Comparison of ENCODE assay signal across 9 mouse cellular contexts in the genomic region with DNA sequence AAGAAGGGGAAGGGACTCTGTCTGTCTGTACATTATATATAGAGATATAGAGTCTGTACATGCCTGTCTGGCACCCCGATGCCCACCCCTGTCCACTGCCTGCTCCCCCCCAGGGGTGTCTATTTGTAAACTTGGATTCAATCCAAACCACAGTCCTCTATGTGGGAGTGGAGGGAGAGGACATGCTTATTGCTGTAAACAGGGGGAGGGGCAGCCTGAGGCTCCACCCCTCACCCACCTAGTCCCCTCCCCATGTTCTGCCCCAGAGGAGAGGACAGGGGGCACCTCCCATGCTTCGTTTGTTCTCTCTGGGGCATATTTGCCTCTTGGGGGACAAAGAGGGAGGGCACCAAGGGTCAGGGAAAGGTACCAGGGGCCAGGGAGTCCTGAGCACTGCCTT. TPM values are rescaled to one million over a fixed set of nuclear protein-coding genes. Genes with fewer than 3 reads are reported as not detected.
A peak's percentile ranks its signal among the peaks of the same experiment; 100 is the strongest.
DNase-seq lines count a peak whose midpoint lies in the region; ATAC-seq and TF ChIP-seq lines count a peak whose summit lies in the region.
"Had no signal": no experiment of that assay in that cellular context is flagged by ENCODE, and none has a peak within 500 bp of the region (broad histone marks: within the 10 kb centered on the region; RNA-seq: fewer than 3 reads in every experiment).

No protein-coding gene starts in this region.

- H3K27me3 ChIP-seq in hindbrain, embryonic 11.5 days (ENCODE audit: control insufficient read depth, insufficient read depth, low read length) = peaks cover 29% of the 10 kb centered on the region
- peaks cover 3% of the 10 kb centered on the region; the same call in 1 of the 2 replicates for H3K27me3 ChIP-seq in hindbrain, embryonic 16.5 days (replicated peaks; ENCODE audit: control insufficient read depth, insufficient read depth, low read length)
- peaks cover 36% of the 10 kb centered on the region for H3K27me3 ChIP-seq in embryonic facial prominence, embryonic 12.5 days
- H3K27me3 ChIP-seq in intestine, embryonic 16.5 days (replicated peaks; ENCODE audit: control insufficient read depth, insufficient read depth, low read length) = peaks cover 17% of the 10 kb centered on the region; the same call in 1 of the 2 replicates
- H3K27me3 ChIP-seq in midbrain, postnatal 0 days (ENCODE audit: insufficient read depth, low read length) = no peaks in the 10 kb centered on the region
- H3K27me3 ChIP-seq: Patski had no signal

- H3K9me3 ChIP-seq in hindbrain, embryonic 11.5 days (ENCODE audit: control insufficient read depth, low read length) = no peaks in the 10 kb centered on the region
- H3K9me3 ChIP-seq in hindbrain, embryonic 16.5 days (ENCODE audit: control insufficient read depth, low read length) = no peaks in the 10 kb centered on the region
- H3K9me3 ChIP-seq in embryonic facial prominence, embryonic 12.5 days = no peaks in the 10 kb centered on the region
- H3K9me3 ChIP-seq in intestine, embryonic 16.5 days (ENCODE audit: control insufficient read depth, low read length) = peaks cover 3% of the 10 kb centered on the region; the same call in 1 of the 2 replicates
- H3K9me3 ChIP-seq in midbrain, postnatal 0 days (ENCODE audit: low read length) = no peaks in the 10 kb centered on the region

- no peak overlapping the region for H3K4me3 ChIP-seq in hindbrain, embryonic 11.5 days (ENCODE audit: low read depth, low read length)
- no peak overlapping the region for H3K4me3 ChIP-seq in hindbrain, embryonic 16.5 days (ENCODE audit: low read length)
- H3K4me3 ChIP-seq in embryonic facial prominence, embryonic 12.5 days = 0 out of 2 replicates have a peak overlapping the region, but pooled peaks have one; percentile 28
- no peak overlapping the region for H3K4me3 ChIP-seq in intestine, embryonic 16.5 days (ENCODE audit: low read length)
- H3K4me3 ChIP-seq in midbrain, postnatal 0 days (ENCODE audit: low read depth, low read length) = no peak overlapping the region

- H3K4me2 ChIP-seq in hindbrain, embryonic 11.5 days (replicated peaks; ENCODE audit: low read depth, low read length) = no peak overlapping the region
- no peak overlapping the region for H3K4me2 ChIP-seq in hindbrain, embryonic 16.5 days (ENCODE audit: low read length)
- peak overlapping the region; percentile 71 for H3K4me2 ChIP-seq in embryonic facial prominence, embryonic 12.5 days (replicated peaks)
- peak overlapping the region; percentile 69 for H3K4me2 ChIP-seq in intestine, embryonic 16.5 days (ENCODE audit: low read depth, low read length)
- peak overlapping the region; percentile 40; the same call in 1 of the 2 replicates for H3K4me2 ChIP-seq in midbrain, postnatal 0 days (ENCODE audit: low read depth, low read length, poor library complexity, severe bottlenecking)

- H3K4me1 ChIP-seq in hindbrain, embryonic 11.5 days (replicated peaks; ENCODE audit: control insufficient read depth, insufficient read depth, low read length) = peaks cover 19% of the 10 kb centered on the region
- peaks cover 42% of the 10 kb centered on the region for H3K4me1 ChIP-seq in hindbrain, embryonic 16.5 days (ENCODE audit: control insufficient read depth, insufficient read depth, low read depth, low read length)
- peaks cover 42% of the 10 kb centered on the region for H3K4me1 ChIP-seq in embryonic facial prominence, embryonic 12.5 days
- H3K4me1 ChIP-seq in intestine, embryonic 16.5 days (ENCODE audit: control insufficient read depth, insufficient read depth, low read length) = peaks cover 33% of the 10 kb centered on the region
- no peaks in the 10 kb centered on the region for H3K4me1 ChIP-seq in midbrain, postnatal 0 days (ENCODE audit: insufficient read depth, low read length)

- H3K9ac ChIP-seq in hindbrain, embryonic 11.5 days (ENCODE audit: low read depth, low read length) = peak overlapping the region; percentile 49; the same call in 1 of the 2 replicates
- H3K9ac ChIP-seq in hindbrain, embryonic 16.5 days (ENCODE audit: low read depth, low read length) = no peak overlapping the region
- peak overlapping the region; percentile 42 for H3K9ac ChIP-seq in embryonic facial prominence, embryonic 12.5 days
- H3K9ac ChIP-seq in intestine, embryonic 16.5 days (ENCODE audit: low read depth, low read length) = peak overlapping the region; percentile 49; the same call in 1 of the 2 replicates
- no peak overlapping the region for H3K9ac ChIP-seq in midbrain, postnatal 0 days (replicated peaks; ENCODE audit: low read length, poor library complexity, severe bottlenecking)

- no peak for TF ChIP-seq CTCF in midbrain, postnatal 0 days (IDR thresholded peaks at IDR 0.05)

- 51% methylated on average over 2 of the region's 2 CpGs for WGBS in hindbrain, embryonic 11.5 days
- 35% methylated on average over 2 of the region's 2 CpGs for WGBS in hindbrain, embryonic 16.5 days
- 41% methylated on average over 2 of the region's 2 CpGs for WGBS in embryonic facial prominence, embryonic 12.5 days
- WGBS in intestine, embryonic 16.5 days = 37% methylated on average over 2 of the region's 2 CpGs
- 34% methylated on average over 2 of the region's 2 CpGs for WGBS in midbrain, postnatal 0 days

- 0 out of 2 replicates have a peak, but pooled peaks have one; percentile 8 for ATAC-seq in hindbrain, embryonic 11.5 days (ENCODE audit: low FRiP score)
- ATAC-seq in hindbrain, embryonic 16.5 days = no peak
- no peak for ATAC-seq in embryonic facial prominence, embryonic 12.5 days (ENCODE audit: insufficient number of reproducible peaks, insufficient read depth, low FRiP score, low TSS enrichment)
- ATAC-seq in intestine, embryonic 16.5 days = no peak
- no peak for ATAC-seq in midbrain, postnatal 0 days (ENCODE audit: low FRiP score)
- ATAC-seq in megakaryocyte progenitor cell, adult 5-6 weeks (replicated peaks; ENCODE audit: poor library complexity) = no peak

- DNase-seq in hindbrain, embryonic 11.5 days (ENCODE audit: low spot score) = no peak
- DNase-seq in midbrain, postnatal 0 days (ENCODE audit: low spot score) = no peak
- DNase-seq in adrenal gland, postnatal 14 days = no peak
- no peak for DNase-seq in frontal cortex, postnatal 14 days (ENCODE audit: low spot score in 2 of 2)

- no peaks in the 10 kb centered on the region for H3K36me3 ChIP-seq in hindbrain, embryonic 11.5 days (ENCODE audit: control insufficient read depth, insufficient read depth, low read length)
- 0 out of 2 replicates have a peak, but pooled peaks cover 11% of the 10 kb centered on the region for H3K36me3 ChIP-seq in hindbrain, embryonic 16.5 days (ENCODE audit: control insufficient read depth, insufficient read depth, low read length)
- H3K36me3 ChIP-seq in embryonic facial prominence, embryonic 12.5 days = no peaks in the 10 kb centered on the region
- no peaks in the 10 kb centered on the region for H3K36me3 ChIP-seq in intestine, embryonic 16.5 days (ENCODE audit: control insufficient read depth, insufficient read depth, low read length)
- H3K36me3 ChIP-seq in midbrain, postnatal 0 days (ENCODE audit: insufficient read depth, low read length) = peaks cover 16% of the 10 kb centered on the region

- H3K27ac ChIP-seq in hindbrain, embryonic 11.5 days (ENCODE audit: low read depth, low read length) = no peak overlapping the region
- no peak overlapping the region for H3K27ac ChIP-seq in hindbrain, embryonic 16.5 days (ENCODE audit: low read depth, low read length)
- H3K27ac ChIP-seq in embryonic facial prominence, embryonic 12.5 days = no peak overlapping the region
- no peak overlapping the region for H3K27ac ChIP-seq in intestine, embryonic 16.5 days (ENCODE audit: low read length)
- H3K27ac ChIP-seq in midbrain, postnatal 0 days (ENCODE audit: low read depth, low read length) = no peak overlapping the region

RNA-seq across cellular contexts. Expression of a gene that starts 8.0 kb away (rescaled TPM):
- polyA plus RNA-seq in hindbrain, embryonic 11.5 days (2014; fragmentation: Nextera tagmentation; extraction: Ambion mirVana) = 13.8 TPM in 2 replicates
- polyA plus RNA-seq in hindbrain, embryonic 16.5 days (2015; fragmentation: Nextera tagmentation; extraction: Ambion mirVana) = 77.9 and 78.0 TPM in 2 replicates
- polyA plus RNA-seq in embryonic facial prominence, embryonic 12.5 days (2016; fragmentation: Nextera tagmentation; extraction: Ambion mirVana) = 12.8 and 15.8 TPM in 2 replicates
- polyA plus RNA-seq in intestine, embryonic 16.5 days (2015; fragmentation: Nextera tagmentation; extraction: Ambion mirVana) = 5.9 and 7.5 TPM in 2 replicates
- total RNA-seq in midbrain, postnatal 0 days (2014; rRNA removed) = 93.5 and 115 TPM in 2 replicates
- polyA plus RNA-seq in midbrain, postnatal 0 days (2015; fragmentation: Nextera tagmentation; extraction: Ambion mirVana) = 52.3 and 58.4 TPM in 2 replicates
- 0.38 and 0.59 TPM in 2 replicates for total RNA-seq in adrenal gland, postnatal 14 days (2021)
- not detected in 2 replicates for total RNA-seq in megakaryocyte progenitor cell, adult 5-6 weeks (2015)
- not detected in 2 replicates for total RNA-seq in megakaryocyte progenitor cell, adult 5-6 weeks (2017)

RNA-seq across cellular contexts. Expression of a gene that starts 23.0 kb away (rescaled TPM):
- 18.9 and 20.6 TPM in 2 replicates for polyA plus RNA-seq in hindbrain, embryonic 11.5 days (2014; fragmentation: Nextera tagmentation; extraction: Ambion mirVana)
- 3.9 and 5.0 TPM in 2 replicates for polyA plus RNA-seq in hindbrain, embryonic 16.5 days (2015; fragmentation: Nextera tagmentation; extraction: Ambion mirVana)
- polyA plus RNA-seq in embryonic facial prominence, embryonic 12.5 days (2016; fragmentation: Nextera tagmentation; extraction: Ambion mirVana) = 47.1 and 48.8 TPM in 2 replicates
- 12.1 and 14.1 TPM in 2 replicates for polyA plus RNA-seq in intestine, embryonic 16.5 days (2015; fragmentation: Nextera tagmentation; extraction: Ambion mirVana)
- total RNA-seq in midbrain, postnatal 0 days (2014; rRNA removed) = 3.0 and 7.9 TPM in 2 replicates
- polyA plus RNA-seq in midbrain, postnatal 0 days (2015; fragmentation: Nextera tagmentation; extraction: Ambion mirVana) = 2.5 and 3.5 TPM in 2 replicates
- total RNA-seq in adrenal gland, postnatal 14 days (2021) = 0.26 and 0.68 TPM in 2 replicates
- 0.17 and 0.64 TPM in 2 replicates for total RNA-seq in megakaryocyte progenitor cell, adult 5-6 weeks (2015)
- total RNA-seq in megakaryocyte progenitor cell, adult 5-6 weeks (2017) = 0.27 TPM in 1 of 2 replicates, not detected in the other

RNA-seq across cellular contexts. Expression of a gene that starts 33.8 kb away (rescaled TPM):
- polyA plus RNA-seq in hindbrain, embryonic 11.5 days (2014; fragmentation: Nextera tagmentation; extraction: Ambion mirVana) = 14.0 and 16.4 TPM in 2 replicates
- polyA plus RNA-seq in hindbrain, embryonic 16.5 days (2015; fragmentation: Nextera tagmentation; extraction: Ambion mirVana) = 8.4 and 9.9 TPM in 2 replicates
- 32.6 and 36.1 TPM in 2 replicates for polyA plus RNA-seq in embryonic facial prominence, embryonic 12.5 days (2016; fragmentation: Nextera tagmentation; extraction: Ambion mirVana)
- polyA plus RNA-seq in intestine, embryonic 16.5 days (2015; fragmentation: Nextera tagmentation; extraction: Ambion mirVana) = 62.9 and 69.6 TPM in 2 replicates
- 6.6 and 7.1 TPM in 2 replicates for total RNA-seq in midbrain, postnatal 0 days (2014; rRNA removed)
- 8.9 and 9.4 TPM in 2 replicates for polyA plus RNA-seq in midbrain, postnatal 0 days (2015; fragmentation: Nextera tagmentation; extraction: Ambion mirVana)
- 19.1 and 21.9 TPM in 2 replicates for total RNA-seq in adrenal gland, postnatal 14 days (2021)
- total RNA-seq in megakaryocyte progenitor cell, adult 5-6 weeks (2015) = 0.62 TPM in 1 of 2 replicates, not detected in the other
- total RNA-seq in megakaryocyte progenitor cell, adult 5-6 weeks (2017) = 0.17 TPM in 1 of 2 replicates, not detected in the other

RNA-seq across cellular contexts. Expression of a gene that starts 35.0 kb away (rescaled TPM):
- polyA plus RNA-seq in hindbrain, embryonic 11.5 days (2014; fragmentation: Nextera tagmentation; extraction: Ambion mirVana) = 17.8 TPM in 2 replicates
- polyA plus RNA-seq in hindbrain, embryonic 16.5 days (2015; fragmentation: Nextera tagmentation; extraction: Ambion mirVana) = 74.6 and 84.1 TPM in 2 replicates
- polyA plus RNA-seq in embryonic facial prominence, embryonic 12.5 days (2016; fragmentation: Nextera tagmentation; extraction: Ambion mirVana) = 42.7 and 45.5 TPM in 2 replicates
- polyA plus RNA-seq in intestine, embryonic 16.5 days (2015; fragmentation: Nextera tagmentation; extraction: Ambion mirVana) = 49.3 and 51.6 TPM in 2 replicates
- 63.4 and 88.8 TPM in 2 replicates for total RNA-seq in midbrain, postnatal 0 days (2014; rRNA removed)
- 73.6 and 79.4 TPM in 2 replicates for polyA plus RNA-seq in midbrain, postnatal 0 days (2015; fragmentation: Nextera tagmentation; extraction: Ambion mirVana)
- 66.0 and 79.5 TPM in 2 replicates for total RNA-seq in adrenal gland, postnatal 14 days (2021)
- total RNA-seq in megakaryocyte progenitor cell, adult 5-6 weeks (2015) = 35.8 and 53.0 TPM in 2 replicates
- 38.7 and 49.8 TPM in 2 replicates for total RNA-seq in megakaryocyte progenitor cell, adult 5-6 weeks (2017)

RNA-seq across cellular contexts. Expression of a gene that starts 44.4 kb away (rescaled TPM):
- polyA plus RNA-seq in hindbrain, embryonic 11.5 days (2014; fragmentation: Nextera tagmentation; extraction: Ambion mirVana) = 35.9 and 37.5 TPM in 2 replicates
- polyA plus RNA-seq in hindbrain, embryonic 16.5 days (2015; fragmentation: Nextera tagmentation; extraction: Ambion mirVana) = 39.4 and 43.9 TPM in 2 replicates
- polyA plus RNA-seq in embryonic facial prominence, embryonic 12.5 days (2016; fragmentation: Nextera tagmentation; extraction: Ambion mirVana) = 56.6 and 62.0 TPM in 2 replicates
- polyA plus RNA-seq in intestine, embryonic 16.5 days (2015; fragmentation: Nextera tagmentation; extraction: Ambion mirVana) = 62.7 and 74.1 TPM in 2 replicates
- 22.8 and 32.0 TPM in 2 replicates for total RNA-seq in midbrain, postnatal 0 days (2014; rRNA removed)
- polyA plus RNA-seq in midbrain, postnatal 0 days (2015; fragmentation: Nextera tagmentation; extraction: Ambion mirVana) = 42.4 and 48.7 TPM in 2 replicates
- total RNA-seq in adrenal gland, postnatal 14 days (2021) = 40.4 and 54.7 TPM in 2 replicates
- total RNA-seq in megakaryocyte progenitor cell, adult 5-6 weeks (2015) = 70.1 and 72.0 TPM in 2 replicates
- 49.4 and 65.0 TPM in 2 replicates for total RNA-seq in megakaryocyte progenitor cell, adult 5-6 weeks (2017)

Comparison
In these comparisons a context has a peak if more than half of its experiments do, and no peak if none do; other contexts are left out.
1. H3K9ac ChIP-seq: peak in hindbrain, embryonic 11.5 days (single experiment), embryonic facial prominence, embryonic 12.5 days (single experiment) and intestine, embryonic 16.5 days (single experiment); none in hindbrain, embryonic 16.5 days (single experiment) and midbrain, postnatal 0 days (single experiment).
2. H3K4me2 ChIP-seq: peak in embryonic facial prominence, embryonic 12.5 days (single experiment), intestine, embryonic 16.5 days (single experiment) and midbrain, postnatal 0 days (single experiment); none in hindbrain, embryonic 11.5 days (single experiment) and hindbrain, embryonic 16.5 days (single experiment).